Mouse (Mus musculus) testis, postnatal 10 days (tissue): ENCODE data around the gene Capza2.
"Not testable (repeated sequence)": the region's sequence is repeated elsewhere in the genome, so short reads cannot be mapped to it uniquely, and the experiment has no call there.

Experiments used
- DNase-seq: peaks from one replicate; pipeline ENCODE4 v3.0.0; 2021; ENCODE audit warnings: low spot score

Capza2 gene

GRCm38 (mm10) chr6:17642739-17643138 lies 6.7 kb downstream of the Capza2 start:
- DNase-seq = no peak

GRCm38 (mm10) chr6:17646107-17646506 lies 10.1 kb downstream of the Capza2 start:
- no peak for DNase-seq

GRCm38 (mm10) chr6:17652132-17652531 lies 16.1 kb downstream of the Capza2 start:
- no peak for DNase-seq

DNA sequence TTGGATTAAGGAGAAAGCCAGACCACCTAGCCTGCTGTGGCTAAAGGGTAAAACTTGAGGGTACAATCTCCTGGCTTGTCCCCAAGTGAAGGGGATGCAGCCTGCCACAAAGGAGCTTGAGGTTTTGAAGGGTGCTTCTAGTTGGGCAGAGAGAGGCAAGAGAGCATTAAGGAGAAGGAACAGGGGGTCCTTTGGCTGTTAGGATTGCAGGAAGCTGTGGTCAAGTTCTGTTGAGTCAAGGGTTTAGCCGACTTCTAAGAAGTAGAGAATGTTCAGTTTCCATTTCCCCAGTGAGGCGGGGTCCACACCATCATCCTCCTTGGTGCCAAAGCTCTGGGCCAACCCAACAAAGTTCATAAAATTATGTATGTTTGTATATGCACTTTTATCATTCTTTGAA lies 19.0 kb downstream of the Capza2 start:
- DNase-seq = no peak

GRCm38 (mm10) chr6:17657308-17657707 lies 21.3 kb downstream of the Capza2 start:
- no peak for DNase-seq

DNA sequence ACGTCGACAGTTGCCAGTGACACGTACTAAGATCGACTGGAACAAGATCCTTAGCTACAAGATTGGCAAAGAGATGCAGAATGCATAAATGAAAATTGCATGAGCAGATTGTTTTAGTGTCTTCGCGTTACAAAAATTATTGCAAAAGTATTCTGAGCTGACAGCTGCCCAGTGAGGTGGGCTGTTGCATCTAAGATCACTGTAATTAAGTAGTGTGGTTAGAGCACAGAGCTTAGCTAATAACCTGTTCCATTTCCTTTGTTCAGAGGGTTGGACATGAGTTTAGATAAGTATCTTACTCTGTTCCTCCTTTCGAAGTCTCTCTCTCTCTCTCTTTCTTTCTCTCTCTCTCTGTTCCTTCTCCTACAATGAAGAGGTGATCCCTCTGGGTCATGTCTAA lies 29.3 kb downstream of the Capza2 start:
- no peak for DNase-seq

DNA sequence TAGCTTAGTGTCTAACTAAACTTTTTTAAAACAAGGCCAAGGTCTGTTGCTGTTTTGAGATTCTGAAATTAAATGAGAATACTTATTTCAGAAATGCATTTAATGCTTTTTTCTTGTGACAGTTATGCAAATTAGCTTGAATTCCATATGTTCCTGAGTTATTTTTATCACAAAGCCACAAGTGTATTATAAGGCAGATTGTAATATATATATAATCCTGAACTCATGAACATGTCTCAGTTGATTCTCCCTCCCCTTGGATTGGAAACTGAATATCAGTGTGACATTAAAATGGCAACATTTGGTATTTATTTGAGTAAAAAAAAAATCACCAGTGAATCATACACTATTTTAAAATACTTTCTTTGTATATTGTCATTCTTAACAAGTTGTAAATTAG lies 30.0 kb downstream of the Capza2 start:
- no peak for DNase-seq

- no peak for DNase-seq
Measured at GRCm38 (mm10) chr6:17667813-17668212, 31.8 kb downstream of the Capza2 start.

DNA sequence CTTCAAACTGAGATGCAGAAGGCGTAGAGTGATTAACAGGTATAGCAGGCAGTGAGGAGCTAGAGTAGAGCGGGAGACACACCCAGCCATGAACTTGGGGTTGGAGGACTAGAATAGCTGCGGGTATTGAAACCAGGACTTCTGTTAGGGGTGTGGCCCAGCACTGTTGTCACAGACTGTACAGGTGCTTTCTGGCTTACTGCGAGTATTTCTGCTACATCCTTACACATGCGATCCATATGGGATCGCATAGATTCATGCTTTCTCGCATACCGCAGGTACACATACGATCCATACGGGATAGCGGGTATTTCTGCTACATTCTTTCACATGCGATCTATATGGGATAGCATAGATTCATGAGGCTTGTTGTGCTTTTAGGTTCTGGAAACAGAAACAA lies 32.3 kb downstream of the Capza2 start:
- DNase-seq = no peak

DNA sequence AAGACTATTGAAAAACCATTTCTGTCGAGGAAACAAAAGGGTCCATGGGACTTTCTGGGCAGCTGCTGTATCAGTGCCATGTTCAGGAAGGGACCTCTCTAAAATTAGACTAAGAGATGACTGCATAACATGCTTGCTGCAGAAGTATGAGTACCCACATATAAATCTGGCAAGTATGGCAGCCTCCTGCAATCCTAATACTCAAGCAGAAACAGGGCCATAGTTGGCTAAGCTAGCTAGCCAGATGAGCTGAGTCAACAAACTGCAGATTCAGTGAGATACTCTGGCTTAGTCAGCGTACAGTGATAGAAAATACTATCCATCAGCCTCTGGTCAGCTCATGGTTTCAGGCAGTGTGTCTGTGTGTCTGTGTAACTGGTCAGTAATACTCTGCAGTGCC lies 33.8 kb downstream of the Capza2 start:
- no peak for DNase-seq

- peak; percentile 79 for DNase-seq
Measured at GRCm38 (mm10) chr6:17675019-17675756, 39.2 kb downstream of the Capza2 start.

- DNase-seq = no peak
Measured at GRCm38 (mm10) chr6:17677008-17677407, 41.0 kb downstream of the Capza2 start.

DNA sequence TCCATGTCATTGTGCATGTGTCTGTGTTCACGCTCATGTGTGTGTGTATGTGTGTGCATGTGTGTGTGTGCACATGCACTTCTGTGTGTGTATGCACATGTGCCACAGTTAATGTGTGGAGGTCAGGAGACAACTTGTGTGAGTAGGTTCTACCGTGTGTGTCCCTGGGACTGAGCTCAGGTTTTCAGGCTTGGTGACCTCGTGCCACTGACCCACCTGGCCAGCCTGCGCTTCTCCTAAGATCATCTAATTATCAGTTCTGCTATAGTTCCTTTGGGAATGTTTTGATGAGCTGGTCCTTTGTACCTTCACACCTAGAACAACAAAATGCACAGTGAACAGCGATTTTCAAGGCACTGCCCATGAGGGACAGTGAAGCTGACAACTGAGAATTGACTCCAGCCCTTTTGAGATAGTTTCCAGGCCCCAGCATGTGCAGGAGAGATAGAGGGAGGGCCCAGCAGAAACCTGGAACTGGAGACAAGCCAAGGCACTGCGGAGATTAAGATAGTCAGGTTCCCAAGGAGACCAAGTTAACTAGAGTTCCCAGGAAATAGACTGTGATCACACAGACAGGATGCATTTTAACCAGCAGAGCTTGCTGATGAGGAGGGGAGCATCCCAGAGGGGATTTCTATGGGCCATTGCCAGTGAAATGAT lies 44.4 kb downstream of the Capza2 start:
- DNase-seq = no peak

- DNase-seq = no peak
Measured at GRCm38 (mm10) chr6:17681810-17682209, 45.8 kb downstream of the Capza2 start.

DNA sequence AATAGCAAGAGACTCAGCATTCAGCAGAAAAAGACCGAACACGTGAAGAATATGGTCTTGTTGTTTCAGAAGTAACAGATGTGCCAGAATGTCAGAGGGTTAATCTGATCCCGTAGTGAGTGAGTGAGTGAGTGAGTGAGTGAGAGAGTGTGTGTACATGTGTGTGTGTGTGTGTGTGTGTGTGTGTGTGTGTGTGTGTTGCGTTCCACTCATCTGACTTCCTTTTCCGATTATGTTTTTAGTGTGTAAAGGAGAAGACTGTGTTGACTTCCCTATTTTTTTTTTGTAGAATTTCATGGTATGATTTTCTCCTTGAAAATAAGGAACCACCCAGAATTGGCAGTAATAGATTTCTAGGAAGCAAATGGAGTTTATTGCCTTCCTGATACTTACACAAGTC lies 52.6 kb downstream of the Capza2 start:
- no peak for DNase-seq

DNA sequence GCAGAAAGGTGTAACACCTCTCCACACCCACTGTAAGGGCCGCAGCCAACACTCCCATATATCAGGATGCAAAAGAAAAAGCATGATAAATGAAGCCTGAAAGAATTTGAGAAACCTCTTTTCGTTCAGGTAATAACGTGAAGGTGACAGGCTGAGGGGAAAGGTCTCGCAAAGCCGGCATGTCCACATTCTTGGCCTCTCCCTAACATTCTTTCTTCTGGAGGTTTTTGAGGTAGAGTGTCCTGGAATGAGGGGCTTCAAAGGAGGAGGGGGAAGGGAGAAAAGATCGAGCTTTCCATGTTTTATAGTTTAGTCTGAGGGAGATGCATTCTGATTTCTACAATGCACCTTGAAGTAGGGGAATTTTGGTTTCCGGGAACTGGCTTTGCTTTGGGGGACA lies 56.6 kb downstream of the Capza2 start, which contains the start of gene St7:
TSS of gene St7 (plus strand) at position 287 of the 400 bp plus-strand sequence.
- no peak for DNase-seq

- peak; percentile 80 for DNase-seq
Measured at GRCm38 (mm10) chr6:17693726-17694549, 57.9 kb downstream of the Capza2 start.

DNA sequence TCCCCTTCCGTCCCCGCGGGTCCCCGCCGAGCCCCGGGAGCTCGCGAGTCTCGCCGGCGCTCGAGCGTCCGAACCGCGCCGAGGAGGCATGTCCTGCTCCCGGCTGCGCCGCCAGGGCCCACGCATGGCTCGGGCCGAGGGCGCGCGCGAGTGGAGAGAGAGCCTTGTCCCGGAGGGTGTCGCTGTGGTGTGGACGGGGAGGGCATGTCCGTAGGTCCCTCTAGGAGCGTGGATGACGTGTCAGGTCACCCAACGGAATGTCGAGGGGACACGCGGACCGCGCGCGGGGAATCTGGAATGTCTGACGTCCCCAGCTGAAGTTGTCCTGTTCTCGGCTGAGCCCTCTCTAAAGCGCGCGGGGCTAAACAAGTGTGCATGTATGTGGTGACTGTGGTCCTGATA lies 58.5 kb downstream of the Capza2 start:
- DNase-seq = peak; percentile 84

GRCm38 (mm10) chr6:17696321-17696734 lies 60.3 kb downstream of the Capza2 start:
- DNase-seq = peak; percentile 71

DNA sequence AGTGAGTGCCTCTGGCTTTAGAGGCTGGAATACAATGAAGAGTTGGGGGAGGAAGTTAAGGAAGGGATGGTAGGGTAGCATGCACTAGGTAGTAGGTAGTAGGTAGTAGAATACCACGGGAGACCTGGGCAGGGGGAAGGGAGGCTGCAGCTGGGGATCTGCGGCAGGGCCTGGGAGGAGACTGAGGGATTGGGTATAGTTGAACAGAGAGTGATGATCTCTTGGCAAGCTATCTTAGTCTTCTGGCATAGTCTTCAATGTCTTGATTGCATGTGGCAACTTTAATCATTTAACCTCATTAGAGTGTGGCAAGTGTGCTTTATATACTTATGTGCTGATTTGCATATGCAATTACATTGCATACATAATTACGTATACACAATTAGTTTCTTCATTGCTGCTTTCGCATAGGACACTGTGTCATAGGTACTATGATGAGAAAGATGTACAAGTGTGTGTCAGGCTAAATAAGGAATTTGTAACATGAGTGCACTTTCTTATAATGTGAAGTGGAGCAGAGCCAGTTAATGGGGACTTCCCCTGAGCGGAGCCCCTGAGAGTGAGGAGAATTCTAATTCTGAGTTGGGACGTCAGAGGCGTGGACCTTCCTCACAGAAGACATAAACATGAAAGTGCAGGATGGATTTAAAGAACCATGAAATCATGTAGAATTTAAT lies 65.0 kb downstream of the Capza2 start:
- no peak for DNase-seq

GRCm38 (mm10) chr6:17704038-17704437 lies 68.0 kb downstream of the Capza2 start:
- not testable (repeated sequence) for DNase-seq

- no peak for DNase-seq
Measured at GRCm38 (mm10) chr6:17705973-17706372, 69.9 kb downstream of the Capza2 start.
